Mouse (Mus musculus) spleen, adult 2 months (tissue): ENCODE measurements around the gene Sema5a.

Source experiments
- CTCF ChIP-seq: fragments of 200-500 bp; IDR thresholded peaks from 2 replicates; pipeline ENCODE4 v1.5.1; 2011; ENCODE audit warnings: mild to moderate bottlenecking, inconsistent platforms; ENCODE audit not compliant: insufficient read depth, insufficient read length, insufficient replicate concordance; ENCODE audit errors: extremely low read depth
- POLR2A ChIP-seq: fragments of 200-500 bp; IDR thresholded peaks from 2 replicates; pipeline ENCODE4 v1.6.1; 2011; ENCODE audit warnings: low read depth, low read length, inconsistent platforms

DNA sequence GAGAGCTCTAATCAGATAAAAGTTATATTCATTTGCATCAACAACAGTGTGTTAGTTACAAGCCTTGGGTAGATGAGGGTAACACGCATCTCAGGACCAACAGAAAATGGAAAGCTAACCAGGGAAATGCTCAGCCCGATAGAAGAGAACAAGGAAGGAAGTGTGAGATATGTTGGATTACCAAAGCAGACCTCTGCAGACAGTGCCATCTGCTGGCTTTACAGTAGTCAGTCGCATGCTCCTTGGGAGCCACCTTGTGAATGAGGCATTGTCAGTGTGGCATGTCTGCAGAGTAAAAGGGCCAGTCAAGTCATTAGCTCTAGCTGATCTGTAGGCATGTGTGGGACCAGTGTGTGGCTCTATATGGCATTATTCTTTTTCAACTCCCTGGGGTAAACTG, 486.2 kb downstream of the Sema5a start:
- no peak for TF ChIP-seq CTCF
- no peak for TF ChIP-seq POLR2A
